Mouse (Mus musculus): ENCODE results near the gene Gm28035. TPM values are rescaled to one million over a fixed set of nuclear protein-coding genes. Genes with fewer than 3 reads are reported as not detected.

Gm28035 gene
- polyA plus RNA-seq, 1 experiment from 2014 or later: 0.39 TPM

DNA sequence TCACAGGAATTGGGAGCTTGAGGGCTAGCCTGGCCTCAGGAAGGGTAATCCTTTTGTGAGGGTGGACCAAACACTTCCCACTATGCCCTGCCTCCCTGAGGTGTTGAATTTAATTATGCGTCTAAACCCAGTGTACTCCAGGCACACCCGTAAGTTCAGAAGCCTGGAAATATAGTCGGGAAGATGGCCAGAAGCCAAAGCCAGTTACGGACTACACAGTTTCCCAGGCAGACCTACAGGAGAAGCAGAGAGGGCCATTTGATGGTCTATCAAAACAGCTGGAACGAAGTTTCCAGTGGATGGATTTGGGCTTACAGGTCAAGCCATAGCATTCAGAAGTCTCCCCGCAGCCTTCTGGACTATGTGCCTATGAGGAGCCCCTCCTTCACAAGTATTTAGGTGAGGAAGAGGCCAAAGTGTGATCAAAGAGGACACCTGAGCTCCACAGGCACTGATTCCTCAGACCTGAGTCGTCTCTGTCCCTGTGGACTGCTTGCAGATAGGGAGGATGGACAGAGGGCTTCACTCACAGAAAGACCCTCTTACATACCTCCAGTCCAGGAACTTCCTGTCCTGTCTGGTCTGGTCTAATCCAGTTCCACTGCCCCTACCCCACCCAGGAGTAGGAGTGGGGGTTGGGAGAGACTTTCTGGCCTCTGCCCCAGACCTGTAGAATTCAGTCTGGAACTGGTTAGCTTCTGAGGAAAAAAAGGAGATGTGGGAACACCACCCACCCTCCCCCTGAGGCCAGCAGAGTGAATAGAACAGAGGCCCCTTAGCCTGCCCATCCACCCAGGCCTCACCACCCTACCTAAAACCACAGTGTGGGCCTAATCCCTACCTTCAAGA, 24.5 kb downstream of the Gm28035 start:
- H3K36me3 ChIP-seq: peaks cover 51% of the 10 kb centered on the region
- no peak for ATAC-seq
- 80% methylated on average over 7 of the region's 7 CpGs for WGBS

GRCm38 (mm10) chr2:30265767-30266253, 25.4 kb downstream of the Gm28035 start, which contains the start of gene Phyhd1:
Phyhd1 (plus strand) TSS chr2:30266203.
- ATAC-seq: no peak

More for the DNA sequence above, 24.5 kb downstream of the Gm28035 start:
- Histone ChIP-seq H3K9me3 (no peaks in the 10 kb centered on the region), H3K4me2 (replicated peaks) (no peak overlapping the region), H3K4me3 (replicated peaks) (no peak overlapping the region), H3K9ac (replicated peaks) (no peak overlapping the region), H3K27ac (peak overlapping the region; percentile 72), H3K4me1 (replicated peaks) (peaks cover 47% of the 10 kb centered on the region), H3K27me3 (no peaks in the 10 kb centered on the region)

GRCm38 (mm10) chr2:30266392-30266941, 26.1 kb downstream of the Gm28035 start:
- 0 out of 2 replicates have a peak overlapping the region, but pooled peaks have one; percentile 15 for H3K9ac ChIP-seq (replicated peaks)
- peaks cover 36% of the 10 kb centered on the region for H3K36me3 ChIP-seq
- 7% methylated on average over 4 of the region's 4 CpGs for WGBS
- peak overlapping the region; percentile 72 for H3K27ac ChIP-seq
- no peaks in the 10 kb centered on the region for H3K9me3 ChIP-seq
- H3K27me3 ChIP-seq: no peaks in the 10 kb centered on the region
- ATAC-seq: 0 out of 2 replicates have a peak, but pooled peaks have one; percentile 25
- no peak overlapping the region for H3K4me3 ChIP-seq (replicated peaks)
- H3K4me2 ChIP-seq (replicated peaks): no peak overlapping the region
- H3K4me1 ChIP-seq (replicated peaks): peaks cover 47% of the 10 kb centered on the region

More at GRCm38 (mm10) chr2:30265767-30266253, 25.4 kb downstream of the Gm28035 start, which contains the start of gene Phyhd1:
- peak within 1 kb of the TSS; percentile 72 for H3K27ac ChIP-seq
- no peaks in the 10 kb centered on the region for H3K9me3 ChIP-seq
- WGBS: 38% methylated on average over 5 of the region's 5 CpGs
- H3K4me3 ChIP-seq (replicated peaks): no peak within 1 kb of the TSS
- H3K4me1 ChIP-seq (replicated peaks): peaks cover 47% of the 10 kb centered on the region
- H3K27me3 ChIP-seq: no peaks in the 10 kb centered on the region
- H3K9ac ChIP-seq (replicated peaks): 0 out of 2 replicates have a peak within 1 kb of the TSS, but pooled peaks have one; percentile 25
- peaks cover 43% of the 10 kb centered on the region for H3K36me3 ChIP-seq
- no peak within 1 kb of the TSS for H3K4me2 ChIP-seq (replicated peaks)

- WGBS: 93% methylated on average over 2 of the region's 2 CpGs
- no peak overlapping the region for H3K4me2 ChIP-seq (replicated peaks)
- ATAC-seq: no peak
- H3K27ac ChIP-seq: no peak overlapping the region
- H3K4me3 ChIP-seq (replicated peaks): no peak overlapping the region
- H3K4me1 ChIP-seq (replicated peaks): peaks cover 40% of the 10 kb centered on the region
- no peaks in the 10 kb centered on the region for H3K27me3 ChIP-seq
- H3K9ac ChIP-seq (replicated peaks): no peak overlapping the region
- H3K9me3 ChIP-seq: no peaks in the 10 kb centered on the region
- peaks cover 30% of the 10 kb centered on the region for H3K36me3 ChIP-seq
Observed at GRCm38 (mm10) chr2:30267466-30267865, 27.1 kb downstream of the Gm28035 start.

- H3K4me2 ChIP-seq (replicated peaks): no peak overlapping the region
- H3K9me3 ChIP-seq: no peaks in the 10 kb centered on the region
- peaks cover 33% of the 10 kb centered on the region for H3K4me1 ChIP-seq (replicated peaks)
- WGBS: 69% methylated on average over 4 of the region's 4 CpGs
- H3K9ac ChIP-seq (replicated peaks): no peak overlapping the region
- H3K36me3 ChIP-seq: peaks cover 23% of the 10 kb centered on the region
- H3K27ac ChIP-seq: no peak overlapping the region
- H3K4me3 ChIP-seq (replicated peaks): no peak overlapping the region
- no peak for ATAC-seq
- no peaks in the 10 kb centered on the region for H3K27me3 ChIP-seq
Observed at GRCm38 (mm10) chr2:30268371-30268770, 28.0 kb downstream of the Gm28035 start.

GRCm38 (mm10) chr2:30269241-30269990, 29.0 kb downstream of the Gm28035 start:
- H3K27me3 ChIP-seq: no peaks in the 10 kb centered on the region
- H3K4me1 ChIP-seq (replicated peaks): peaks cover 27% of the 10 kb centered on the region
- H3K36me3 ChIP-seq: peaks cover 13% of the 10 kb centered on the region
- ATAC-seq: peak; percentile 48; the same call in 1 of the 2 replicates
- no peak overlapping the region for H3K9ac ChIP-seq (replicated peaks)
- no peak overlapping the region for H3K4me3 ChIP-seq (replicated peaks)
- H3K27ac ChIP-seq: no peak overlapping the region
- no peak overlapping the region for H3K4me2 ChIP-seq (replicated peaks)
- H3K9me3 ChIP-seq: no peaks in the 10 kb centered on the region
- WGBS: 90% methylated on average over 17 of the region's 17 CpGs

DNA sequence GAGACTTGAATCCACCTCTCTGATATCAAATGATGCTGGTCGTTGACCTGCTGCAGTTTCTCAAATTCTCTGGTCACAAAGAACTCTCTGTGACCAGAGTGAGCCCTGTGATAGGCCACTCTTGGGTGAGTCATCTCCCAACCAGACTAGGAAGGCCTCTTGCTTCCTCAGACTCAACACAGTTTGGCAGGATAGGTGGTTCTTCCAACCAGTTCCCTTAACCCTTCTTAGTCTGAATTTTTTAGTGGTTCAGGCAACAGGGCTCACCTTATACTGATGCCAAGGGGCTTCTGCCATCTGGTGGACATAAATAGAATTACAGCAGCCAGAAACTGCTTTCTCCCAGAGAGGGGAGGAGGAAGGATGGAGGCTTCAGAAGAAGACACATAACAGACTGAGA, 29.8 kb downstream of the Gm28035 start:
- no peak overlapping the region for H3K27ac ChIP-seq
- no peak overlapping the region for H3K4me3 ChIP-seq (replicated peaks)
- no peaks in the 10 kb centered on the region for H3K9me3 ChIP-seq
- WGBS: 59% methylated on average over 1 of the region's 1 CpGs
- no peak overlapping the region for H3K9ac ChIP-seq (replicated peaks)
- H3K4me1 ChIP-seq (replicated peaks): peaks cover 19% of the 10 kb centered on the region
- H3K36me3 ChIP-seq: peaks cover 5% of the 10 kb centered on the region
- no peak overlapping the region for H3K4me2 ChIP-seq (replicated peaks)
- H3K27me3 ChIP-seq: no peaks in the 10 kb centered on the region
- peak; percentile 83 for ATAC-seq

DNA sequence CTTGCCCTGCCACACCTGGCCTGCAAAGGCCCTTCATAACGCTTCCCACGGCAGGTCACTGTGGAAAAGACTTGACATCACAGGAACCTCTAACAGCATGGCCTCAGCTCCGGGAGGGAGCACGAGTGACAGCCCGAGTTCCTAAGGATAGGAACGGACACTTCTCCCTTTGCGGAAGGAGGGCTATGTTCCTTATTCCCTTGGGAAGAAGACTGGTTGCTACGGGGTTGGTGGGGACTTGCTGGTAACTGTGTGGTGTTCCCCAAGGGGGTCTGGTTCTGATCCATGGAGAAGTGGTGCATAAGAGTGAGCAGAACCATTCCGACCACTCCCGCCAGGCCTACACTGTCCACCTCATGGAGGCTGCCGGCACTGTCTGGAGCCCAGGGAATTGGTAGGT, 40.4 kb downstream of the Gm28035 start, which contains the start of gene Gm28038:
TSS of gene Gm28038 (plus strand) at position 301 of the 400 bp plus-strand sequence.
- peaks cover 42% of the 10 kb centered on the region for H3K36me3 ChIP-seq
- H3K27me3 ChIP-seq: no peaks in the 10 kb centered on the region
- no peak within 1 kb of the TSS for H3K9ac ChIP-seq (replicated peaks)
- WGBS: 94% methylated on average over 11 of the region's 11 CpGs
- no peak for ATAC-seq
- H3K4me3 ChIP-seq (replicated peaks): no peak within 1 kb of the TSS
- H3K4me2 ChIP-seq (replicated peaks): no peak within 1 kb of the TSS
- H3K27ac ChIP-seq: no peak within 1 kb of the TSS
- no peaks in the 10 kb centered on the region for H3K9me3 ChIP-seq
- H3K4me1 ChIP-seq (replicated peaks): peaks cover 12% of the 10 kb centered on the region

- Histone ChIP-seq H3K4me3 (replicated peaks) (no peak overlapping the region), H3K36me3 (peaks cover 42% of the 10 kb centered on the region), H3K9ac (replicated peaks) (no peak overlapping the region), H3K27ac (no peak overlapping the region), H3K4me2 (replicated peaks) (no peak overlapping the region), H3K9me3 (no peaks in the 10 kb centered on the region), H3K4me1 (replicated peaks) (peaks cover 12% of the 10 kb centered on the region), H3K27me3 (no peaks in the 10 kb centered on the region)
- no peak for ATAC-seq
- 89% methylated on average over 3 of the region's 3 CpGs for WGBS
Observed at GRCm38 (mm10) chr2:30281651-30282050, 41.3 kb downstream of the Gm28035 start.

DNA sequence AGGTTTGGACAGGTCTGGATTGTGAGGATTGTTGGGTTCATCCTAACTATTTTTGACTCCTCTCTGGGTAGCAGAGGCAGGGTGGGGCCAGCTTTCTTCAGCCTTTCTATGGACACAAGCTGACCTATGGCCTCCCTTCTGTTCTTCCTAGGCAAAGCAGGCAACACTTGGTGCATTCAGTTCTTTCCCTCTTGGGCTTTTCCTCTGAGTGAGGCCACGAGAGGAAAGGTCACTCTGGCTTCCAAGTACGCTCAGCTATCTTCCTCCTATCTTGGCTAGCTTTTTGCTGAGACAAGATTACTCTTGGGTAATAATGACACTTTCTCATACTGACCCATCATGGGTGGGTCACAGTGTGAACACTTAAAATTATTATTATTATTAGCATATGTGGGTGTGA, 42.8 kb downstream of the Gm28035 start:
- no peak overlapping the region for H3K4me3 ChIP-seq (replicated peaks)

GRCm38 (mm10) chr2:30285004-30285403, 44.6 kb downstream of the Gm28035 start:
- peaks cover 26% of the 10 kb centered on the region for H3K4me1 ChIP-seq (replicated peaks)
- peak overlapping the region; percentile 94 for H3K4me2 ChIP-seq (replicated peaks)
- no peaks in the 10 kb centered on the region for H3K27me3 ChIP-seq
- ATAC-seq: no peak
- H3K9me3 ChIP-seq: no peaks in the 10 kb centered on the region
- no peak overlapping the region for H3K27ac ChIP-seq
- H3K4me3 ChIP-seq (replicated peaks): peak overlapping the region; percentile 91
- H3K36me3 ChIP-seq: peaks cover 26% of the 10 kb centered on the region
- 93% methylated on average over 5 of the region's 5 CpGs for WGBS
- H3K9ac ChIP-seq (replicated peaks): 0 out of 2 replicates have a peak overlapping the region, but pooled peaks have one; percentile 89

More for the DNA sequence above, 42.8 kb downstream of the Gm28035 start:
- 83% methylated on average over 2 of the region's 2 CpGs for WGBS
- Histone ChIP-seq H3K27ac (no peak overlapping the region), H3K4me1 (replicated peaks) (peaks cover 26% of the 10 kb centered on the region), H3K36me3 (peaks cover 33% of the 10 kb centered on the region), H3K4me2 (replicated peaks) (no peak overlapping the region), H3K9ac (replicated peaks) (no peak overlapping the region), H3K27me3 (no peaks in the 10 kb centered on the region), H3K9me3 (no peaks in the 10 kb centered on the region)
- ATAC-seq: no peak

All from midbrain, embryonic 13.5 days (tissue).